Mouse (Mus musculus) B cell, adult (primary cell): ENCODE data around the gene Lce3e. TPM values are rescaled to one million over a fixed set of nuclear protein-coding genes. Genes with fewer than 3 reads are reported as not detected.

Experiments used
- total RNA-seq: library from RNA; stranded (reverse); gene quantifications from 4 replicates; pipeline ENCODE4 v1.2.4, GENCODE M21; 2023; ENCODE audit not compliant: inconsistent age

Lce3e gene
- not detected in 4 replicates for total RNA-seq

GRCm38 (mm10) chr3:92966761-92967160, at the start of gene Lce3e:
Gene Lce3e (plus strand): TSS chr3:92967061.

GRCm38 (mm10) chr3:92926130-92926529, 40.7 kb upstream of the Lce3e start, which contains the start of gene Lce3a:
Gene Lce3a (minus strand): TSS chr3:92926230.

DNA sequence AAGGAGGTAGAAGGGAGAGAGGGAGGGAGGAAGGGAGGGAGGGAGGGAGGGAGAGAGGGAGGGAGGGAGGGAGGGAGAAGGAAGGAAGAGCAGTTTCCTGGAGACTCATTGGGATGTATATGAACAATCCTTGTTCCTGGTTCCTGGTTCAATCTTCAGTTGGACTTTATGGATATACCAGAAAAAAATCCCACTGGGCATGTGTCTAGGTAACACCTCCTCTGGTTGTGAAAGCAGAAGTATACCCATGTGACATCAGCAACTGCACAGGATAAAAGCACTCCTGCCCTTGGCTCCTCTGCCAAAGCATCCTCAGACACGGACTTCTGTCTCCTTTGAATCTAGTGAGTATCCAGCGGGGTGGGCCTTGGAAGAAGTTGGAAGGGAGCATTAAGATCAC, 34.2 kb upstream of the Lce3e start, which contains the start of gene Lce3b:
Lce3b (plus strand) TSS at position 301 of the 400 bp plus-strand sequence.

GRCm38 (mm10) chr3:92944186-92944585, 22.7 kb upstream of the Lce3e start, which contains the start of gene Lce3c:
Gene Lce3c (plus strand): TSS chr3:92944486.

GRCm38 (mm10) chr3:92957090-92957489, 9.8 kb upstream of the Lce3e start, which contains the start of gene Lce3d:
Gene Lce3d (plus strand): TSS chr3:92957390.

DNA sequence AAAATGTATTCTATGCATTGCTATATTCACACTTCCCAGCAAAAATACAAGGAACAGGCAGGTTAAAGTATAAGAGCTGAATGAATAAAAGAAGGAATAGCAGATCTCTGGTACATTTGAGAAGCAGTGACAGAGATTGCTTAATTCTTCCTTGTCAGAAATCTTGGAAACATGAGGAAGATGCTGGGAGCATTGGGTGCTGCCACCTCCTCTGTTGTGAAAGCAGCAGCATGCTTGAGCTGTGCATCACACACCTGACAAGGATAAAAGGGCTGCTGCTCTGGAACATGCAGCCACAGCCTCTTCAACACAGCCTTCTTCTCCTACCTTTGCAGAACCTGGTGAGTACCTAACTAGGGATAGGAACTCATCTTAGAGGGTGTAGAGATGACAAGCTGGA, 25.1 kb downstream of the Lce3e start, which contains the start of gene Lce3f:
Lce3f (plus strand) TSS at position 301 of the 400 bp plus-strand sequence.

DNA sequence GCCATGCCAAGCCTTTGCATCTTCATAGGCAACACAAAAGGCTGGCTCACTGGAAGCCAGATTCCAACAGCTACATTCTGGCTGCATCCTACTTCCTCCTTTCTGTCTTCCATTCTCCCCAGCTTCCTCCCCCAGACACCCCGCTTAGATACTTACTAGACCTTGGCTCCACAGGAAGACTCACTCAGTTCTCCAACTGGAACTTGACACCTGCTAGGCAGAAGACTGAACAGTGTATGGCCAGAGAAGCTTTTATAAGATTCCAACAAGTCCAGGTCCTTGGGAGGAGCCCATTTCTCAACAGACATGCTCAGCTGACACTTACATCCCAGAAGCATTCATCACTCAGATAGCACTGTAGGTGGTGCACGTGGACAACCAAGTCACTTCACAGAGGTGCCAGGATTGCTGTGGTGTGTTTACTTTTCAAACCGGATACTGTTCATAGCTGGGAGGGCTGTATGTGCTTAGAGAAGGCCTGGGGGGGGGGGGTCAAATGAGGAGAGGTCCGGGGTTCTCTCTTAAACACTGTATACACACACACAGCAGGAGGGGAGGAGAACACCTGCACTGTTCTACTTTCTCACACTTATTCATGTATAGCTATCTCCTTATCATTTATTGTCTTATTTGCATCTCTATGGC, 48.7 kb downstream of the Lce3e start, which contains the start of gene Crct1:
Crct1 (minus strand) TSS at position 228 of the 645 bp plus-strand sequence.

Other genes starting within 250 kb of the Lce3e start
- gene Lce1f, start 246.7 kb upstream of the Lce3e start, total RNA-seq = not detected in 4 replicates
- not detected in 4 replicates for gene Gm38119, start 228.0 kb upstream of the Lce3e start, total RNA-seq
- not detected in 4 replicates for gene Lce1g, start 214.7 kb upstream of the Lce3e start, total RNA-seq
- not detected in 4 replicates for gene Lce1h, start 202.0 kb upstream of the Lce3e start, total RNA-seq
- gene Lce1i, start 188.2 kb upstream of the Lce3e start, total RNA-seq = not detected in 4 replicates
- gene Lce1j, start 176.5 kb upstream of the Lce3e start, total RNA-seq = not detected in 4 replicates
- not detected in 4 replicates for gene Lce1k, start 159.2 kb upstream of the Lce3e start, total RNA-seq
- not detected in 4 replicates for gene Kprp, start 139.8 kb upstream of the Lce3e start, total RNA-seq
- not detected in 4 replicates for gene Lce1l, start 115.8 kb upstream of the Lce3e start, total RNA-seq
- not detected in 4 replicates for gene 2310050C09Rik, start 96.8 kb upstream of the Lce3e start, total RNA-seq
- gene Lce3a, start 40.8 kb upstream of the Lce3e start, total RNA-seq = not detected in 4 replicates
- gene Lce3b, start 34.1 kb upstream of the Lce3e start, total RNA-seq = not detected in 4 replicates
- not detected in 4 replicates for gene Lce3c, start 22.6 kb upstream of the Lce3e start, total RNA-seq
- gene Lce3d, start 9.7 kb upstream of the Lce3e start, total RNA-seq = not detected in 4 replicates
- not detected in 4 replicates for gene Lce3f, start 25.2 kb downstream of the Lce3e start, total RNA-seq
- gene Crct1, start 48.6 kb downstream of the Lce3e start, total RNA-seq = not detected in 4 replicates
- not detected in 4 replicates for gene Lce1m, start 52.0 kb downstream of the Lce3e start, total RNA-seq
- gene Gm4858, start 101.8 kb downstream of the Lce3e start, total RNA-seq = not detected in 4 replicates
- gene Crnn, start 177.7 kb downstream of the Lce3e start, total RNA-seq = not detected in 4 replicates
- gene Flg2, start 230.2 kb downstream of the Lce3e start, total RNA-seq = not detected in 4 replicates